Mouse (Mus musculus) embryonic facial prominence, embryonic 14.5 days (tissue): ENCODE measurements around the gene Rnase9. TPM values are rescaled to one million over a fixed set of nuclear protein-coding genes. Genes with fewer than 3 reads are reported as not detected.

Experiments
- ATAC-seq: fragments of 200-750 bp; cut with Nextera tagmentation; 2 replicates; pipeline ENCODE4 v1.8.0; 2017; ENCODE audit warnings: low read depth, moderate number of reproducible peaks, moderate TSS enrichment
- DNase-seq: peaks from one replicate; pipeline ENCODE4 v3.0.0-alpha.2; 2015; ENCODE audit warnings: low spot score
- H3K27ac ChIP-seq: fragments of 300-500 bp; sonication (generic); replicated peaks from 2 replicates; pipeline ENCODE4 v1.5.1; 2014; ENCODE audit warnings: low read depth, mild to moderate bottlenecking, low read length, moderate library complexity
- H3K27me3 ChIP-seq: fragments of 300-500 bp; sonication (generic); replicated peaks from 2 replicates; pipeline ENCODE4 v1.6.1; 2014; ENCODE audit warnings: low read length; ENCODE audit not compliant: control insufficient read depth, insufficient read depth
- H3K36me3 ChIP-seq: fragments of 300-500 bp; sonication (generic); 2 replicates; pipeline ENCODE4 v1.6.1; 2014; ENCODE audit warnings: low read length, mixed read lengths; ENCODE audit not compliant: control insufficient read depth, insufficient read depth
- H3K4me1 ChIP-seq: fragments of 300-500 bp; sonication (generic); 2 replicates; pipeline ENCODE4 v1.6.1; 2014; ENCODE audit warnings: antibody characterized with exemption, low read length; ENCODE audit not compliant: control insufficient read depth, insufficient read depth
- H3K4me2 ChIP-seq: fragments of 300-500 bp; sonication (generic); 2 replicates; pipeline ENCODE4 v1.6.1; 2014; ENCODE audit warnings: low read depth, mild to moderate bottlenecking, low read length, moderate library complexity, mixed read lengths
- H3K4me3 ChIP-seq: fragments of 300-500 bp; sonication (generic); 2 replicates; pipeline ENCODE4 v1.5.1; 2014; ENCODE audit warnings: low read depth, mild to moderate bottlenecking, low read length
- H3K9ac ChIP-seq: fragments of 300-500 bp; sonication (generic); 2 replicates; pipeline ENCODE4 v1.6.1; 2014; ENCODE audit warnings: low read depth, mild to moderate bottlenecking, low read length, moderate library complexity, mixed read lengths
- H3K9me3 ChIP-seq: fragments of 300-500 bp; sonication (generic); 2 replicates; pipeline ENCODE4 v1.6.1; 2016; ENCODE audit warnings: low read length; ENCODE audit not compliant: control insufficient read depth
- WGBS: fragments of 180-500 bp; shearing (Covaris S2); extraction: QIAGEN DNeasy Blood & Tissue Kit; methylation state at CpG from one replicate; pipeline ENCODE4 v1.1.7; 2014; 5-methylcytosine and 5-hydroxymethylcytosine counted together
- polyA plus RNA-seq: library from polyadenylated mRNA; unstranded; fragments of >200 nt; fragmentation: Nextera tagmentation; extraction: Ambion mirVana; gene quantifications from 2 replicates; pipeline ENCODE4 v1.2.1, GENCODE M21; 2014

Gene Rnase9
- polyA plus RNA-seq, 1 experiment from 2014 or later, result not detected

- WGBS, result 65% methylated on average over 4 of the region's 4 CpGs
- H3K27ac ChIP-seq, result peak overlapping the region; percentile 94
Observed at GRCm38 (mm10) chr14:51008781-51009180, 32.9 kb downstream of the Rnase9 start.

GRCm38 (mm10) chr14:51007914-51008713 lies 33.6 kb downstream of the Rnase9 start:
- DNase-seq (peak; percentile 86), ATAC-seq (peak; percentile 82; the same call in 1 of the 2 replicates)
- H3K9ac ChIP-seq, result peak overlapping the region; percentile 23
- peak overlapping the region; percentile 94 for H3K27ac ChIP-seq
- no peaks in the 10 kb centered on the region for H3K9me3 ChIP-seq
- H3K4me3 ChIP-seq, result no peak overlapping the region
- H3K36me3 ChIP-seq, result no peaks in the 10 kb centered on the region
- 50% methylated on average over 13 of the region's 13 CpGs for WGBS
- H3K4me2 ChIP-seq, result 0 out of 2 replicates have a peak overlapping the region, but pooled peaks have one; percentile 15
- H3K27me3 ChIP-seq, result no peaks in the 10 kb centered on the region
- H3K4me1 ChIP-seq, result peaks cover 8% of the 10 kb centered on the region; the same call in 1 of the 2 replicates

More at GRCm38 (mm10) chr14:51008781-51009180, 32.9 kb downstream of the Rnase9 start:
- Histone ChIP-seq H3K9me3 (no peaks in the 10 kb centered on the region), H3K9ac (no peak overlapping the region), H3K27me3 (no peaks in the 10 kb centered on the region), H3K36me3 (no peaks in the 10 kb centered on the region), H3K4me2 (no peak overlapping the region), H3K4me3 (no peak overlapping the region), H3K4me1 (peaks cover 8% of the 10 kb centered on the region; the same call in 1 of the 2 replicates)
- ATAC-seq, result no peak
- DNase-seq, result no peak

- no peaks in the 10 kb centered on the region for H3K9me3 ChIP-seq
- H3K27ac ChIP-seq, result peak within 1 kb of the TSS; percentile 94
- 0 out of 2 replicates have a peak within 1 kb of the TSS, but pooled peaks have one; percentile 15 for H3K4me2 ChIP-seq
- H3K27me3 ChIP-seq, result no peaks in the 10 kb centered on the region
- no peaks in the 10 kb centered on the region for H3K36me3 ChIP-seq
- H3K4me1 ChIP-seq, result peaks cover 8% of the 10 kb centered on the region; the same call in 1 of the 2 replicates
- peak within 1 kb of the TSS; percentile 23 for H3K9ac ChIP-seq
- H3K4me3 ChIP-seq, result no peak within 1 kb of the TSS
- WGBS, result 46% methylated on average over 8 of the region's 8 CpGs
- DNase-seq (peak; percentile 78), ATAC-seq (no peak; the same call in 1 of the 2 replicates)
Observed at GRCm38 (mm10) chr14:51007152-51007801, 34.4 kb downstream of the Rnase9 start, which contains the start of gene Rnase10. Rnase10 (plus strand) TSS chr14:51007751.

GRCm38 (mm10) chr14:50997999-50998666 lies 43.5 kb downstream of the Rnase9 start:
- 68% methylated on average over 2 of the region's 2 CpGs for WGBS
- Histone ChIP-seq H3K27ac (no peak overlapping the region), H3K36me3 (no peaks in the 10 kb centered on the region), H3K27me3 (no peaks in the 10 kb centered on the region), H3K4me2 (no peak overlapping the region), H3K4me1 (no peaks in the 10 kb centered on the region), H3K9ac (no peak overlapping the region), H3K9me3 (no peaks in the 10 kb centered on the region), H3K4me3 (no peak overlapping the region)
- DNase-seq (peak; percentile 14), ATAC-seq (no peak)

- DNase-seq (no peak), ATAC-seq (no peak)
- no peak overlapping the region for H3K27ac ChIP-seq
- H3K27me3 ChIP-seq, result no peaks in the 10 kb centered on the region
- H3K9ac ChIP-seq, result no peak overlapping the region
- no peaks in the 10 kb centered on the region for H3K4me1 ChIP-seq
- no peaks in the 10 kb centered on the region for H3K9me3 ChIP-seq
- H3K4me2 ChIP-seq, result no peak overlapping the region
- no peak overlapping the region for H3K4me3 ChIP-seq
- no peaks in the 10 kb centered on the region for H3K36me3 ChIP-seq
- WGBS, result 71% methylated on average over 3 of the region's 3 CpGs
Observed at GRCm38 (mm10) chr14:50997088-50997487, 44.6 kb downstream of the Rnase9 start.

DNA sequence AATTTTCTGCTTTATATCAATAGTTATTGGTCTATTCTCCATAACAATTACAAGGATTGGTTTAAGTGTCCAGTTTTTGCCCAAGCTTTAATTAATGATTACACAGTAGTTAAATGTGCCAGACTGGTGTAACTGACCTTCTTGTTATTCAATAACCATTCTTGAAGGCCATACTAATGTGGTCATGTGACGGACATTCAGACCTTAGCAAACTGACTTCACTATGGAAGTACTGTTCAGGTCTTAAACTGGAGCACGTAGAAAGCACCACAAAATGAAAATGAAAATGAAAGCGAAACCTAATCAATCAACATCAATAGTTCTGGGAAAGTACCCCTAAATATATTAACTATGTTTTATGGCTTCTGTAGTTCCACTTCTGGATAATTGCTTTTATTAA lies 50.6 kb downstream of the Rnase9 start:
- no peaks in the 10 kb centered on the region for H3K36me3 ChIP-seq
- no peaks in the 10 kb centered on the region for H3K27me3 ChIP-seq
- no peak overlapping the region for H3K9ac ChIP-seq
- H3K4me2 ChIP-seq, result no peak overlapping the region
- DNase-seq (no peak), ATAC-seq (no peak)
- 88% methylated on average over 3 of the region's 3 CpGs for WGBS
- H3K27ac ChIP-seq, result no peak overlapping the region
- no peaks in the 10 kb centered on the region for H3K9me3 ChIP-seq
- no peaks in the 10 kb centered on the region for H3K4me1 ChIP-seq
- H3K4me3 ChIP-seq, result no peak overlapping the region

Other genes starting within 250 kb of the Rnase9 start
- gene Ccnb1ip1, start 234.1 kb downstream of the Rnase9 start, polyA plus RNA-seq, result not detected in 2 replicates
- gene Parp2, start 234.0 kb downstream of the Rnase9 start, polyA plus RNA-seq, result 53.3 and 57.2 TPM in 2 replicates
- gene Tep1, start 171.3 kb downstream of the Rnase9 start, polyA plus RNA-seq, result 8.4 and 10.3 TPM in 2 replicates
- gene Klhl33, start 144.4 kb downstream of the Rnase9 start, polyA plus RNA-seq, result 0.21 and 0.28 TPM in 2 replicates
- 138 and 153 TPM in 2 replicates for gene Osgep, start 117.0 kb downstream of the Rnase9 start, polyA plus RNA-seq
- gene Apex1, start 116.9 kb downstream of the Rnase9 start, polyA plus RNA-seq, result 177 and 204 TPM in 2 replicates
- gene Pip4p1, start 111.0 kb downstream of the Rnase9 start, polyA plus RNA-seq, result 42.0 and 54.8 TPM in 2 replicates
- 51.5 and 51.7 TPM in 2 replicates for gene Pnp, start 110.8 kb downstream of the Rnase9 start, polyA plus RNA-seq
- not detected in 2 replicates for gene Gm49342, start 97.4 kb downstream of the Rnase9 start, polyA plus RNA-seq
- gene Pnp2, start 85.9 kb downstream of the Rnase9 start, polyA plus RNA-seq, result 0.45 and 0.73 TPM in 2 replicates
- gene Rnase10, start 34.1 kb downstream of the Rnase9 start, polyA plus RNA-seq, result 0.29 and 0.48 TPM in 2 replicates
- not detected in 2 replicates for gene Rnase11, start 8.3 kb upstream of the Rnase9 start, polyA plus RNA-seq
- 0.49 TPM in 1 of 2 replicates, not detected in the other for gene Rnase12, start 15.8 kb upstream of the Rnase9 start, polyA plus RNA-seq
- not detected in 2 replicates for gene Olfr750, start 32.6 kb upstream of the Rnase9 start, polyA plus RNA-seq
- gene Rnase4, start 49.2 kb upstream of the Rnase9 start, polyA plus RNA-seq, result 63.8 and 73.0 TPM in 2 replicates
- 8.8 and 10.3 TPM in 2 replicates for gene Ang, start 49.3 kb upstream of the Rnase9 start, polyA plus RNA-seq
- gene Eddm3b, start 72.6 kb upstream of the Rnase9 start, polyA plus RNA-seq, result not detected in 2 replicates
- gene Rnase6, start 82.0 kb upstream of the Rnase9 start, polyA plus RNA-seq, result 1.3 TPM in 2 replicates
- 0.48 and 1.1 TPM in 2 replicates for gene Rnase1, start 104.9 kb upstream of the Rnase9 start, polyA plus RNA-seq
- not detected in 2 replicates for gene Rnase2b, start 120.4 kb upstream of the Rnase9 start, polyA plus RNA-seq
- not detected in 2 replicates for gene Ang2, start 157.3 kb upstream of the Rnase9 start, polyA plus RNA-seq
- not detected in 2 replicates for gene Ear14, start 161.5 kb upstream of the Rnase9 start, polyA plus RNA-seq
- not detected in 2 replicates for gene Rnase2a, start 214.2 kb upstream of the Rnase9 start, polyA plus RNA-seq